Mouse (Mus musculus): ENCODE measurements around the gene Gm10681.
"Not testable (repeated sequence)": the region's sequence is repeated elsewhere in the genome, so short reads cannot be mapped to it uniquely, and the experiment has no call there.

GRCm38 (mm10) chr3:98522779-98523178 is 65.8 kb downstream of the Gm10681 start:
- TF ChIP-seq GATA1 (IDR thresholded peaks at IDR 0.05; ENCODE audit: borderline replicate concordance, low read length); FLI1 (IDR thresholded peaks at IDR 0.05; ENCODE audit: low read length): not testable (repeated sequence)
